Mouse (Mus musculus): ENCODE measurements around the gene Robo1. TPM values are rescaled to one million over a fixed set of nuclear protein-coding genes. Genes with fewer than 3 reads are reported as not detected.

Gene Robo1
- polyA plus RNA-seq, 1 experiment from 2014 or later: 5.7 TPM

DNA sequence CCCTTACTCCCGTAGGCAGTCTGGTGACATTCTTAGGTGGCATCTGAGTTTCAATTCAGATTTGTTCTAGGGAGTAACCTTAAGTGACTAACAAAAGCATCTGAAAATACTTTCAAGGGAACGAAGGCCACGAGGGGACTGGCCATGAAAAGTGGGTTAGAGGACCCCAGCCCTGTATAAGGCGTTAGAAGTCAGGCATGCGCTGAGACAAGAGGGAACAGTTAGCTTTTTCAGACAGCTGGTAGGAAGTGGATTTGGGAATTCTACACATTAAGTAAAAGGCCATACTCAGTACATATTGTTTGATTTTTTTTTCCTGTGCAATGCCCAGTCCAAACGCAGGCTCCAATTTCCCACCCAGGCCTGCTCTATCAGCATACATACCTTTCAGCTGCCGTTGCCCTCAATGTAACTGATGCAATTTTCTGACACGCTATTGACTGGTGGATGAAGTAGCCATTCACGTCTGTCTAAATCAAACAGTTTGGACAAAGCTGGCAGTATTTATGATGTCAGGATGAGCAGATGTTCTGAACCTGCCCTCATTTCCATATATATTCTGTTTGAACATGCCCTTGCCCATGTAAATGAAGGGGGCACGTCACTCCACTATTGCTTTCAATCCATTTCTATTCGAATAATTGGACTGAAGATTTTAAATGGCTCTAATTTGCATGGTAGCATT is 651.1 kb downstream of the Robo1 start:
- Histone ChIP-seq H3K4me2 (ENCODE audit: low read depth, low read length) (no peak overlapping the region), H3K4me1 (ENCODE audit: control insufficient read depth, low read depth, low read length) (no peaks in the 10 kb centered on the region), H3K4me3 (ENCODE audit: low read depth, low read length) (no peak overlapping the region), H3K9ac (ENCODE audit: low read depth, low read length) (no peak overlapping the region), H3K27ac (ENCODE audit: low read length) (no peak overlapping the region), H3K27me3 (ENCODE audit: control insufficient read depth, insufficient read depth, low read depth, low read length) (no peaks in the 10 kb centered on the region), H3K36me3 (ENCODE audit: control insufficient read depth, insufficient read depth) (peaks cover 4% of the 10 kb centered on the region; the same call in 1 of the 2 replicates), H3K9me3 (replicated peaks; ENCODE audit: control insufficient read depth, low read length) (no peaks in the 10 kb centered on the region)
- ATAC-seq (ENCODE audit: low read depth): no peak
- 65% methylated on average over 11 of the region's 11 CpGs for WGBS (ENCODE audit: insufficient replicate concordance)

DNA sequence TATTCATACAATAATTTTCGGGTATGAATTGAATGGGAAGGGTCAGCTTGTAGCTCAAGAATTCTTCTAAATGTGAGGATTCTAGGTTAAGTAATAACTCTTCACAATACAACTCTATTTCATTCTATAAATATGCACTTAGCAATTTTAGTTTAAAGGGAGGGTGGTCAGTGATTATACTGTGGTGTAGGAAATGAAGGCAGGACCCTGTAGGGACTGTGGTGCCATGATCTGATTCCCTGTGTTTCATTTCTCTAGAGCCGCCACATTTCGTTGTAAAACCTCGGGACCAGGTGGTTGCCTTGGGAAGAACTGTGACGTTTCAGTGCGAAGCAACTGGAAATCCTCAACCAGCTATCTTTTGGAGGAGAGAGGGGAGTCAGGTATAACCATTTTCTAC is 651.7 kb downstream of the Robo1 start:
- no peaks in the 10 kb centered on the region for H3K27me3 ChIP-seq (ENCODE audit: control insufficient read depth, insufficient read depth, low read depth, low read length)
- H3K27ac ChIP-seq (ENCODE audit: low read length): no peak overlapping the region
- H3K4me2 ChIP-seq (ENCODE audit: low read depth, low read length): no peak overlapping the region
- H3K36me3 ChIP-seq (ENCODE audit: control insufficient read depth, insufficient read depth): peaks cover 4% of the 10 kb centered on the region; the same call in 1 of the 2 replicates
- H3K4me3 ChIP-seq (ENCODE audit: low read depth, low read length): no peak overlapping the region
- no peak overlapping the region for H3K9ac ChIP-seq (ENCODE audit: low read depth, low read length)
- H3K9me3 ChIP-seq (replicated peaks; ENCODE audit: control insufficient read depth, low read length): no peaks in the 10 kb centered on the region
- WGBS (ENCODE audit: insufficient replicate concordance): 66% methylated on average over 6 of the region's 6 CpGs
- no peaks in the 10 kb centered on the region for H3K4me1 ChIP-seq (ENCODE audit: control insufficient read depth, low read depth, low read length)
- ATAC-seq (ENCODE audit: low read depth): no peak

DNA sequence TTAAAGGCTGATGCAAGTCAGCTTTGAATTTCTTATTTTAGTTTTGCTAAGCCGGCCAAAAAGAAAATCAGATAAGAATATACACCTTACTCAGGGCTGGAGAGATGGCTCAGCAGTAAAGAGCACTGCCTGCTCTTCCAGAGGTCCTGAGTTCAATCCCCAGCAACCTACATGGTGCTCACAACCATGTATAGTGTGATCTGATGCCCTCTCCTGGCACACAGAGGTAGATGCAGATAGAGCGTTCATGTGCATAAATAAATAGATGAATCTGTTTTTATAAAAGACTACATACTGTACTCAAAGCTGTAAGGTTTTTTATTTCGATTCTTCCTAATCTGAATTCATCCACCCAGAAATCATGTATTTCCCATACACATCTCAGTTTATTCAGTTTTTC is 655.7 kb downstream of the Robo1 start:
- Histone ChIP-seq H3K27me3 (ENCODE audit: control insufficient read depth, insufficient read depth, low read depth, low read length) (no peaks in the 10 kb centered on the region), H3K9ac (ENCODE audit: low read depth, low read length) (no peak overlapping the region), H3K36me3 (ENCODE audit: control insufficient read depth, insufficient read depth) (peaks cover 4% of the 10 kb centered on the region; the same call in 1 of the 2 replicates), H3K4me1 (ENCODE audit: control insufficient read depth, low read depth, low read length) (no peaks in the 10 kb centered on the region), H3K9me3 (replicated peaks; ENCODE audit: control insufficient read depth, low read length) (no peaks in the 10 kb centered on the region), H3K27ac (ENCODE audit: low read length) (no peak overlapping the region), H3K4me3 (ENCODE audit: low read depth, low read length) (no peak overlapping the region), H3K4me2 (ENCODE audit: low read depth, low read length) (no peak overlapping the region)
- ATAC-seq (ENCODE audit: low read depth): no peak
- 60% methylated on average over 3 of the region's 3 CpGs for WGBS (ENCODE audit: insufficient replicate concordance)

DNA sequence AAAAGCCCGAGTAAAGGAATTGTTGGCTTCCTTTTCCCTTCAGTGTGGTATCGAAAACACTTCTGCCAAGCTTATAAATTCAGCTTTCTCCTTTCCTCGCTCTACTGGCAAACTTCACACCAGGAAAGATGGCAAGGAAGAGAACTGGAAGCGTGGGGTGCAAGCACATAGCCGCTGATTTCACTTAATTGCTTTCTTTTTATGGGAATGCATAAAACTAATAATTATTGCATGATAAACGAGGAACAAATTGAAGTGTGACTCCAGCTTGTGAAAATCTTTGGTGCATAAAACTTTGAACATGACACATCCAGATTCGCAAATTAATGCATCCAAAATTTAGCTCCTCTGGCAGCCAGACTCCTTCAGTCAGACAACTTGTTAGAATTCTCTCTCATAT is 659.4 kb downstream of the Robo1 start:
- ATAC-seq (ENCODE audit: low read depth): no peak
- Histone ChIP-seq H3K9me3 (replicated peaks; ENCODE audit: control insufficient read depth, low read length) (no peaks in the 10 kb centered on the region), H3K4me3 (ENCODE audit: low read depth, low read length) (no peak overlapping the region), H3K4me1 (ENCODE audit: control insufficient read depth, low read depth, low read length) (no peaks in the 10 kb centered on the region), H3K27me3 (ENCODE audit: control insufficient read depth, insufficient read depth, low read depth, low read length) (no peaks in the 10 kb centered on the region), H3K4me2 (ENCODE audit: low read depth, low read length) (no peak overlapping the region), H3K27ac (ENCODE audit: low read length) (no peak overlapping the region), H3K36me3 (ENCODE audit: control insufficient read depth, insufficient read depth) (peaks cover 4% of the 10 kb centered on the region; the same call in 1 of the 2 replicates), H3K9ac (ENCODE audit: low read depth, low read length) (no peak overlapping the region)
- WGBS (ENCODE audit: insufficient replicate concordance): 68% methylated on average over 7 of the region's 7 CpGs

DNA sequence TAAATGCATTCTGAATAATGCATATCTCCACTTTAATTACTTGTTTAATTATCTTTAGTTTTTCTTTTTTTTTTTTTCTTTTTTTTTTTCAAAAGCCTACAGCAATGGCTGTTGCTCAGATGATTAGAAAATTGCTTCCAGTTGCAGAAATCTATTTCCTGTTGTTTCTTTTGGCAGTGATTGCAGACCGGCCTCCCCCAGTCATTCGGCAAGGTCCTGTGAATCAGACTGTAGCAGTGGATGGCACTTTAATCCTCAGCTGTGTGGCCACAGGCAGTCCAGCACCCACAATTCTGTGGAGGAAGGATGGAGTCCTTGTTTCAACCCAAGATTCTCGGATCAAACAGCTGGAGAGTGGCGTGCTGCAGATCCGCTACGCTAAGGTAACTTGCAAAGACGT is 661.9 kb downstream of the Robo1 start:
- H3K27ac ChIP-seq (ENCODE audit: low read length): no peak overlapping the region
- 75% methylated on average over 7 of the region's 7 CpGs for WGBS (ENCODE audit: insufficient replicate concordance)
- H3K4me2 ChIP-seq (ENCODE audit: low read depth, low read length): no peak overlapping the region
- no peaks in the 10 kb centered on the region for H3K27me3 ChIP-seq (ENCODE audit: control insufficient read depth, insufficient read depth, low read depth, low read length)
- H3K4me1 ChIP-seq (ENCODE audit: control insufficient read depth, low read depth, low read length): no peaks in the 10 kb centered on the region
- no peaks in the 10 kb centered on the region for H3K9me3 ChIP-seq (replicated peaks; ENCODE audit: control insufficient read depth, low read length)
- H3K36me3 ChIP-seq (ENCODE audit: control insufficient read depth, insufficient read depth): no peaks in the 10 kb centered on the region
- no peak for ATAC-seq (ENCODE audit: low read depth)
- H3K4me3 ChIP-seq (ENCODE audit: low read depth, low read length): no peak overlapping the region
- H3K9ac ChIP-seq (ENCODE audit: low read depth, low read length): no peak overlapping the region

DNA sequence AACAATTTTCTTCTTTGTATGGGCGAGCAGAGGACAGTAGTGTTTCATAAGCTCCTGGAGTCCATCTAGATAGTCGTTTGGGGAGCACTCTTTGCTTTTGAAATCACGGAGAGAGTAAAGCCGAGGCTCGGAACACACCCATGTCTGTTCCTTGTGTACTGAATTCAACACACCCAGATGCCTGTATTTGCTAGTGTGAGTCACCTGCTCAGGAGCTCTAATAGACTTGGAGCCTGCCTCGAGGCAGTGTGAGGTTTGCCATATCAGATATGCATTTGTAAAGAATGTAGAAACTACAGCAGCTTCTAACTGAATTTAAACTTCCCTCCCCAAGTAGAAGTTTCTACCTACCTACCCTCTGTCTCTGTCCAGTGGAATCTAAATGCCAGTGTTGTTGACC is 665.6 kb downstream of the Robo1 start:
- no peaks in the 10 kb centered on the region for H3K36me3 ChIP-seq (ENCODE audit: control insufficient read depth, insufficient read depth)
- WGBS (ENCODE audit: insufficient replicate concordance): 56% methylated on average over 6 of the region's 6 CpGs
- no peak overlapping the region for H3K4me3 ChIP-seq (ENCODE audit: low read depth, low read length)
- H3K9ac ChIP-seq (ENCODE audit: low read depth, low read length): no peak overlapping the region
- no peaks in the 10 kb centered on the region for H3K27me3 ChIP-seq (ENCODE audit: control insufficient read depth, insufficient read depth, low read depth, low read length)
- H3K4me1 ChIP-seq (ENCODE audit: control insufficient read depth, low read depth, low read length): no peaks in the 10 kb centered on the region
- no peaks in the 10 kb centered on the region for H3K9me3 ChIP-seq (replicated peaks; ENCODE audit: control insufficient read depth, low read length)
- no peak overlapping the region for H3K4me2 ChIP-seq (ENCODE audit: low read depth, low read length)
- ATAC-seq (ENCODE audit: low read depth): no peak
- no peak overlapping the region for H3K27ac ChIP-seq (ENCODE audit: low read length)

DNA sequence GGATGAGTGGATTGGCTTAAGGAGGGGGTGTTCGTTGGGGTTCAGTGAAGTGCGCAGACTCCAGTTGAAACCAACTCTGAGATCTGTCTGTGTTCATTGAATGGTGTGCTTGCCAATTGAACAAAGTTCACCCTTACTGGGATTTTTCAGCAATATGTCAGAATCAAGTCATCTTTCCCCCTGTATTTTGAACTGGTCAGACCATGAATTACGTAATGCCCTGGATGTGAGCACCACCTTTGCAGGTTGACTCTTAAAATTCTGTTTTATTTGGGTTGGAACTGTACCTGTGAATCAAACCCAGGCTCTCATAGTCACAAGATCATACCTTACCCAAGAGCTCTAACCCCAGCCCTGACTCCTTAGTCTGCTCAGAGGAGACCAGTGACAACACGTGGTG is 666.6 kb downstream of the Robo1 start:
- no peak for ATAC-seq (ENCODE audit: low read depth)
- Histone ChIP-seq H3K4me2 (ENCODE audit: low read depth, low read length) (no peak overlapping the region), H3K9me3 (replicated peaks; ENCODE audit: control insufficient read depth, low read length) (no peaks in the 10 kb centered on the region), H3K4me3 (ENCODE audit: low read depth, low read length) (no peak overlapping the region), H3K36me3 (ENCODE audit: control insufficient read depth, insufficient read depth) (no peaks in the 10 kb centered on the region), H3K9ac (ENCODE audit: low read depth, low read length) (no peak overlapping the region), H3K4me1 (ENCODE audit: control insufficient read depth, low read depth, low read length) (no peaks in the 10 kb centered on the region), H3K27me3 (ENCODE audit: control insufficient read depth, insufficient read depth, low read depth, low read length) (no peaks in the 10 kb centered on the region), H3K27ac (ENCODE audit: low read length) (no peak overlapping the region)
- WGBS (ENCODE audit: insufficient replicate concordance): 70% methylated on average over 4 of the region's 4 CpGs

DNA sequence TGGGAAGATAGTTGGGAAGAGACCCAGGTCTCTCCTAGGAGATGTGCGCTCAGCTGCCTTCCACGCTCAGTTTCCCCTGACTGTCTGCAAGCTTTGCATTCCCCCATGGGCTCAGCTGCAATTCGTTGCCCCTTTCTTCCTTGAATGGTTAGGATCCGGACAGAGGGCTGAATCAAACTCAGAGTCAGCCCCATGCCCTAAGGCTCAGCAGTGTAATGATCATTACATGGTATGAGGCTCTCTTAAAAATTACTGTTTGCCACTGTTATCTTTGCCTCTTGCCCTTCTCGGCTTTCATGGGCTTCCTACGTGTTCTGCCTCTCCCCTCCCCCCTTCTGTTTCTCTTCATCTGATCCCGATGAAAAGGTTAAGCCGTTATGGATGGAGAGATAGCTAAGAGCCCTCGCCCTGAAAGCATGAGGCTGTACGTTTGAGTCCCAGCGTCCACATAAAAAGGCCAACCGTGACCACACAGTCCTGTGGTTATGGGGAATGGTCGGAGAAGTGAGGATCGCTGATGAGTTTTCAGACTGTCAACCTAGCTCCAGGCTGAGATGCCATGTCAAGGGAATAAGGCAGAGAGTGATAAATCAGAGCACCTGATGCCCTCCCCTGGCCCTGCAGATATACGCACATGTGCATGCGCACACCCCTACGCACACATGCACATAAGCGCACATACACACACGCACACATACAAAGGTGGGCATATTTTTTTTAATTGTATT is 668.9 kb downstream of the Robo1 start:
- ATAC-seq (ENCODE audit: low read depth): no peak

More for the DNA sequence above, 668.9 kb downstream of the Robo1 start:
- WGBS (ENCODE audit: insufficient replicate concordance): 74% methylated on average over 19 of the region's 19 CpGs
- no peak overlapping the region for H3K9ac ChIP-seq (ENCODE audit: low read depth, low read length)
- no peaks in the 10 kb centered on the region for H3K9me3 ChIP-seq (replicated peaks; ENCODE audit: control insufficient read depth, low read length)
- no peak overlapping the region for H3K27ac ChIP-seq (ENCODE audit: low read length)
- no peak overlapping the region for H3K4me2 ChIP-seq (ENCODE audit: low read depth, low read length)
- no peaks in the 10 kb centered on the region for H3K27me3 ChIP-seq (ENCODE audit: control insufficient read depth, insufficient read depth, low read depth, low read length)
- no peak overlapping the region for H3K4me3 ChIP-seq (ENCODE audit: low read depth, low read length)
- H3K4me1 ChIP-seq (ENCODE audit: control insufficient read depth, low read depth, low read length): no peaks in the 10 kb centered on the region
- no peaks in the 10 kb centered on the region for H3K36me3 ChIP-seq (ENCODE audit: control insufficient read depth, insufficient read depth)
